ENCODE assay signal across 8 mouse cellular contexts in the genomic region with DNA sequence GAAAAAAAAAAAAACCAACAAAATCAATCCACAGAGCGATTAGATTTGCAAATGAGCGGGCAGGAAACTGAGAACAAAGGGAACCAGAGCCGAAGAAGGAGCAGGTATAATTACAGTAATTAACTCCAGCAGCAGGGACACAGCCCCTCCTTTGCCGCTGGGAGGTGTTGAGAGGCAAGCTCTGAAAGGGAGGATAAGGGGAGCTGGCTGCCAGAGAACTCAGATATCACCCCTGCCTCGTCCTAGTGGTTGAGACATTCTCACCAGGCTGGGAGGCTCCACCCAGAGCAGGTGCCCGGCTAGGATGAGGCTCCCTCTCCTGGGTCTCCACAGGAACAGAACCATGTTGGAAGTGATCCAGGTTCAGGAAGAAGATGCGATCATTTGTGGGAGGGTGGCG.
A peak's percentile ranks its signal among the peaks of the same experiment; 100 is the strongest.
DNase-seq lines count a peak whose midpoint lies in the region; ATAC-seq and TF ChIP-seq lines count a peak whose summit lies in the region.

No protein-coding gene starts in this region.

- intact Hi-C loops in gastrocnemius, adult 2 months (cut with DNase I), result no loop called here

- no peaks in the 10 kb centered on the region for H3K9me3 ChIP-seq in forebrain, embryonic 13.5 days (replicated peaks)

- no peak for TF ChIP-seq CTCF in gastrocnemius, adult 2 months (IDR thresholded peaks at IDR 0.05)
- no peak for TF ChIP-seq CTCF in cerebellum, adult 2 months (IDR thresholded peaks at IDR 0.05; ENCODE audit: borderline replicate concordance, insufficient read depth, low read depth, low read length)

- no peak overlapping the region for H3K4me3 ChIP-seq in forebrain, embryonic 13.5 days
- no peak overlapping the region for H3K4me3 ChIP-seq in gastrocnemius, adult 2 months
- H3K4me3 ChIP-seq in cerebellum, adult 2 months (replicated peaks; ENCODE audit: insufficient read depth, low read depth, low read length), result no peak overlapping the region

- no peak overlapping the region for H3K9ac ChIP-seq in forebrain, embryonic 13.5 days

- H3K36me3 ChIP-seq in forebrain, embryonic 13.5 days (ENCODE audit: poor library complexity, severe bottlenecking), result no peaks in the 10 kb centered on the region

- peaks cover 12% of the 10 kb centered on the region for H3K4me1 ChIP-seq in forebrain, embryonic 13.5 days
- no peaks in the 10 kb centered on the region for H3K4me1 ChIP-seq in cerebellum, adult 2 months (ENCODE audit: control insufficient read depth, insufficient read depth, low read length)

- peak overlapping the region; percentile 84 for H3K27ac ChIP-seq in forebrain, embryonic 13.5 days
- H3K27ac ChIP-seq in gastrocnemius, adult 2 months, result no peak overlapping the region
- no peak overlapping the region for H3K27ac ChIP-seq in cerebellum, adult 2 months (ENCODE audit: insufficient read depth, low read length)

- H3K27me3 ChIP-seq in forebrain, embryonic 13.5 days, result no peaks in the 10 kb centered on the region
- H3K27me3 ChIP-seq in cerebellum, adult 2 months (ENCODE audit: control insufficient read depth, insufficient read depth, low read length), result no peaks in the 10 kb centered on the region

- WGBS in forebrain, embryonic 13.5 days, result 12% methylated on average over 8 of the region's 8 CpGs
- WGBS in cerebellum, adult 2 months, result 19% methylated on average over 8 of the region's 8 CpGs

- DNase-seq in kidney, postnatal 10 days, result peak; percentile 5
- no peak for DNase-seq in kidney, postnatal 36 days
- peak; percentile 5 to 19 for DNase-seq in left cerebral cortex, adult 18-20 months (ENCODE audit: low spot score in 2 of 2)
- DNase-seq in right cerebral cortex, adult 18-20 months, result peak; percentile 48
- DNase-seq in gastrocnemius, adult 2 months, result no peak
- DNase-seq in cerebellum, adult 2 months, result no peak
- DNase-seq in urinary bladder, adult 2 months (ENCODE audit: low spot score), result no peak

- peak; percentile 93 for ATAC-seq in forebrain, embryonic 13.5 days

- H3K4me2 ChIP-seq in forebrain, embryonic 13.5 days, result peak overlapping the region; percentile 16

- TF ChIP-seq POLR2A in cerebellum, adult 2 months (IDR thresholded peaks at IDR 0.05; ENCODE audit: borderline replicate concordance, insufficient read depth, low read length), result no peak

Comparison
In these comparisons a context has a peak if more than half of its experiments do, and no peak if none do; other contexts are left out.
1. DNase-seq: peak in kidney, postnatal 10 days (single experiment), left cerebral cortex, adult 18-20 months (2 of 2) and right cerebral cortex, adult 18-20 months (single experiment); none in kidney, postnatal 36 days (0 of 2), gastrocnemius, adult 2 months (single experiment), cerebellum, adult 2 months (0 of 2) and urinary bladder, adult 2 months (single experiment).